ENCODE assay signal across 7 mouse cellular contexts in genomic region chr5:88766121-88766520, GRCm38 (mm10). TPM values are rescaled to one million over a fixed set of nuclear protein-coding genes. Genes with fewer than 3 reads are reported as not detected.
DNase-seq lines count a peak whose midpoint lies in the region; ATAC-seq and TF ChIP-seq lines count a peak whose summit lies in the region.

No protein-coding gene starts in this region.

- H3K4me1 ChIP-seq in ES-E14 (ENCODE audit: control insufficient read depth in 2 of 2, insufficient read depth in 2 of 2, low read length in 2 of 2, poor library complexity in 1 of 2), result peaks cover 2 to 7% of the 10 kb centered on the region in 2 experiments; a peak in 3 of 4 replicates
- H3K4me1 ChIP-seq in hindbrain, embryonic 10.5 days (replicated peaks), result peaks cover 24% of the 10 kb centered on the region
- peaks cover 25% of the 10 kb centered on the region for H3K4me1 ChIP-seq in midbrain, embryonic 13.5 days (replicated peaks)

- no peak for ATAC-seq in midbrain, embryonic 13.5 days
- no peak for ATAC-seq in monocyte, adult 5-6 weeks (replicated peaks; ENCODE audit: insufficient number of reproducible peaks, low FRiP score, low TSS enrichment, poor library complexity, severe bottlenecking)

- H3K4me3 ChIP-seq in ES-E14 (ENCODE audit: insufficient read depth in 1 of 2, low read depth in 1 of 2, low read length in 2 of 2, poor library complexity in 1 of 2, severe bottlenecking in 1 of 2), result peak overlapping the region; percentile 94 to 97
- peak overlapping the region; percentile 79 for H3K4me3 ChIP-seq in hindbrain, embryonic 10.5 days
- H3K4me3 ChIP-seq in midbrain, embryonic 13.5 days (replicated peaks), result peak overlapping the region; percentile 61

- H3K4me2 ChIP-seq in midbrain, embryonic 13.5 days (replicated peaks), result peak overlapping the region; percentile 61

- H3K27me3 ChIP-seq in hindbrain, embryonic 10.5 days (ENCODE audit: insufficient read depth, poor library complexity, severe bottlenecking), result no peaks in the 10 kb centered on the region
- no peaks in the 10 kb centered on the region for H3K27me3 ChIP-seq in midbrain, embryonic 13.5 days

- no peaks in the 10 kb centered on the region for H3K9me3 ChIP-seq in ES-E14 (ENCODE audit: control insufficient read depth, insufficient read depth, low read depth, low read length)
- no peaks in the 10 kb centered on the region for H3K9me3 ChIP-seq in hindbrain, embryonic 10.5 days
- H3K9me3 ChIP-seq in midbrain, embryonic 13.5 days, result no peaks in the 10 kb centered on the region

- in situ Hi-C loops in ES-E14 (cut with MboI; ENCODE audit: low sequenced_read_pairs in 2 of 2, unreplicated experiment in 2 of 2), result no loop called here

- 73% methylated on average over 6 of the region's 6 CpGs for WGBS in hindbrain, embryonic 10.5 days
- 54% methylated on average over 6 of the region's 6 CpGs for WGBS in midbrain, embryonic 13.5 days

- H3K9ac ChIP-seq in ES-E14 (ENCODE audit: insufficient read depth, low read depth, low read length, poor library complexity, severe bottlenecking), result peak overlapping the region; percentile 56; the same call in 1 of the 2 replicates
- peak overlapping the region; percentile 75 for H3K9ac ChIP-seq in midbrain, embryonic 13.5 days (replicated peaks)

- peaks cover 11% of the 10 kb centered on the region for H3K36me3 ChIP-seq in ES-E14 (ENCODE audit: control insufficient read depth, insufficient read depth, low read length, poor library complexity, severe bottlenecking)
- peaks cover 42% of the 10 kb centered on the region for H3K36me3 ChIP-seq in hindbrain, embryonic 10.5 days
- peaks cover 11% of the 10 kb centered on the region for H3K36me3 ChIP-seq in midbrain, embryonic 13.5 days

- peak; percentile 60 for DNase-seq in CD4-positive helper T cell, adult 2 months (ENCODE audit: low read depth, low spot score)
- DNase-seq in ES-E14 (ENCODE audit: low read depth, low spot score), result no peak
- no peak for DNase-seq in hindbrain, embryonic 10.5 days (ENCODE audit: low spot score)
- DNase-seq in right cerebral cortex, postnatal 36 days (ENCODE audit: low spot score in 2 of 2), result no peak
- DNase-seq in ovary, adult 18-20 months (ENCODE audit: low spot score), result no peak

- H3K27ac ChIP-seq in ES-E14 (ENCODE audit: insufficient read depth, low read depth, low read length, poor library complexity, severe bottlenecking), result no peak overlapping the region
- H3K27ac ChIP-seq in hindbrain, embryonic 10.5 days, result peak overlapping the region; percentile 96; the same call in 1 of the 2 replicates
- no peak overlapping the region for H3K27ac ChIP-seq in midbrain, embryonic 13.5 days

TF ChIP-seq in ES-E14, 5 proteins besides CTCF, POLR2A, EP300 and RAD21:
- TF ChIP-seq MAFK (IDR thresholded peaks at IDR 0.05; ENCODE audit: insufficient read depth, low read depth, low read length) (no peak), ZNF384 (IDR thresholded peaks at IDR 0.05; ENCODE audit: low read depth, low read length) (no peak), CHD2 (IDR thresholded peaks at IDR 0.05; ENCODE audit: low read depth, low read length) (no peak), HCFC1 (IDR thresholded peaks at IDR 0.05; ENCODE audit: borderline replicate concordance, insufficient read depth, low read length) (no peak), ZC3H11A (IDR thresholded peaks at IDR 0.05; ENCODE audit: borderline replicate concordance, low read depth, low read length) (no peak)

RNA-seq across cellular contexts. Expression of gene Dck, which starts 1.3 kb away (rescaled TPM):
- 11.3 and 18.2 TPM in 2 replicates for total RNA-seq in ES-E14 (2012; rRNA removed)
- polyA plus RNA-seq in hindbrain, embryonic 10.5 days (2016; fragmentation: Nextera tagmentation; extraction: Ambion mirVana), result 93.0 and 103 TPM in 2 replicates
- 81.8 and 82.1 TPM in 2 replicates for polyA plus RNA-seq in midbrain, embryonic 13.5 days (2015; fragmentation: Nextera tagmentation; extraction: Ambion mirVana)
- total RNA-seq in monocyte, adult 5-6 weeks (2017), result 18.0 to 19.1 TPM (median 18.9 TPM) in 3 replicates

RNA-seq across cellular contexts. Expression of gene Mob1b, which starts 45.5 kb away (rescaled TPM):
- total RNA-seq in ES-E14 (2012; rRNA removed), result 6.5 and 10.9 TPM in 2 replicates
- 10.8 TPM in 2 replicates for polyA plus RNA-seq in hindbrain, embryonic 10.5 days (2016; fragmentation: Nextera tagmentation; extraction: Ambion mirVana)
- polyA plus RNA-seq in midbrain, embryonic 13.5 days (2015; fragmentation: Nextera tagmentation; extraction: Ambion mirVana), result 12.0 and 12.1 TPM in 2 replicates
- 12.2 to 18.6 TPM (median 16.3 TPM) in 3 replicates for total RNA-seq in monocyte, adult 5-6 weeks (2017)
